Mouse (Mus musculus) liver, adult 2 months (tissue): ENCODE results near the gene Zdhhc18. TPM values are rescaled to one million over a fixed set of nuclear protein-coding genes. Genes with fewer than 3 reads are reported as not detected.

Experiments used
- DNase-seq: peaks from one replicate; pipeline ENCODE4 v3.0.0-alpha.2; 2011; ENCODE audit warnings: low read depth, low spot score; ENCODE audit errors: extremely low read depth
- H3K27ac ChIP-seq: fragments of 200-500 bp; replicated peaks from 2 replicates; pipeline ENCODE4 v1.5.1; 2012; ENCODE audit warnings: low read depth, mild to moderate bottlenecking, control low read depth, inconsistent platforms, low read length; ENCODE audit not compliant: insufficient read depth
- H3K27me3 ChIP-seq: fragments of 200-500 bp; 2 replicates; pipeline ENCODE4 v1.6.1; 2012; ENCODE audit warnings: mild to moderate bottlenecking, moderate library complexity, low read length, inconsistent platforms; ENCODE audit not compliant: control insufficient read depth, insufficient read depth
- H3K36me3 ChIP-seq: fragments of 200-500 bp; 2 replicates; pipeline ENCODE4 v1.6.1; 2012; ENCODE audit warnings: low read length, inconsistent platforms; ENCODE audit not compliant: control insufficient read depth, insufficient read depth
- H3K4me1 ChIP-seq: fragments of 200-500 bp; 2 replicates; pipeline ENCODE4 v1.6.1; 2011; ENCODE audit warnings: low read length; ENCODE audit not compliant: control insufficient read depth, insufficient read depth
- H3K4me3 ChIP-seq: fragments of 200-500 bp; 2 replicates; pipeline ENCODE4 v1.5.1; 2011; ENCODE audit warnings: low read depth, mild to moderate bottlenecking, control low read depth, low read length, moderate library complexity; ENCODE audit not compliant: insufficient read depth
- H3K79me2 ChIP-seq: fragments of 200-500 bp; 2 replicates; pipeline ENCODE4 v1.6.1; 2012; ENCODE audit warnings: inconsistent platforms, mild to moderate bottlenecking, low read length, moderate library complexity; ENCODE audit not compliant: control insufficient read depth, insufficient read depth
- H3K9ac ChIP-seq: fragments of 200-500 bp; 2 replicates; pipeline ENCODE4 v1.6.1; 2012; ENCODE audit warnings: low read depth, mild to moderate bottlenecking, control low read depth, inconsistent platforms, low read length
- CTCF ChIP-seq: fragments of 200-500 bp; IDR thresholded peaks from 2 replicates; pipeline ENCODE4 v1.5.1; 2011; ENCODE audit warnings: low read depth, low read length, control low read depth
- POLR2A ChIP-seq: fragments of 200-500 bp; IDR thresholded peaks from 2 replicates; pipeline ENCODE4 v1.6.1; 2011; ENCODE audit warnings: low read length, control low read depth; ENCODE audit not compliant: insufficient read depth; ENCODE audit errors: extremely low read depth
- WGBS: fragments of 180-500 bp; shearing (Covaris S2); methylation state at CpG from one replicate; pipeline ENCODE4 v1.1.7; 2018; 5-methylcytosine and 5-hydroxymethylcytosine counted together
- polyA plus RNA-seq: library from polyadenylated mRNA; depleted of rRNA; stranded (reverse); fragments of >200 nt; gene quantifications from 2 replicates; pipeline ENCODE4 v1.2.3, GENCODE M21; 2012
- total RNA-seq: library from RNA; depleted of rRNA; stranded (reverse); fragments of >200 nt; gene quantifications from 2 replicates; pipeline ENCODE4 v1.2.3, GENCODE M21; 2014

Zdhhc18 gene
- total and polyA plus RNA-seq, 2 experiments = 8.9 to 21.3 TPM

DNA sequence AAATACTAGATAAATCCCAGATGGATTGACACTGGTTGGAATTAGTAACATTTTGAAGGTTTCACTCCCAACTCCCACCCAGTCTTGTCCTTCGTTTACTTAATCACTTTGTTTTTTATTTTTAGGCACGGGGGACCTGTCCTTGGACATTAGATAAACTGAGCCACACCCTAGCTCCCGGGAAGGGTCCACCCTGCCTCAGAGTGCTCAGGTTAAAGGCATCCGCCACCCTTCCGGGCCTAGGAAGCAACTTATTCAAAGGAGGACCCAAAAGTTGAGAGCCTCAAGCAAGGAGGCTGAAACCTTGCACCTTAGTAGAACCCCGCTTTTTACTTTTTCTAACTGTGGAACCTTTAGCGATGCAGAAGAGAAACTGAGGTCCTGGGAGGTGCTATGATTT is 50.8 kb downstream of the Zdhhc18 start:
- H3K9ac ChIP-seq = peak overlapping the region; percentile 48; the same call in 1 of the 2 replicates
- H3K79me2 ChIP-seq = no peaks in the 10 kb centered on the region
- no peaks in the 10 kb centered on the region for H3K27me3 ChIP-seq
- 20% methylated on average over 7 of the region's 7 CpGs for WGBS
- H3K4me3 ChIP-seq = peak overlapping the region; percentile 63; the same call in 1 of the 2 replicates
- DNase-seq = no peak
- H3K36me3 ChIP-seq = no peaks in the 10 kb centered on the region
- peaks cover 2% of the 10 kb centered on the region; the same call in 1 of the 2 replicates for H3K4me1 ChIP-seq
- TF ChIP-seq POLR2A (no peak), CTCF (no peak)
- no peak overlapping the region for H3K27ac ChIP-seq

DNA sequence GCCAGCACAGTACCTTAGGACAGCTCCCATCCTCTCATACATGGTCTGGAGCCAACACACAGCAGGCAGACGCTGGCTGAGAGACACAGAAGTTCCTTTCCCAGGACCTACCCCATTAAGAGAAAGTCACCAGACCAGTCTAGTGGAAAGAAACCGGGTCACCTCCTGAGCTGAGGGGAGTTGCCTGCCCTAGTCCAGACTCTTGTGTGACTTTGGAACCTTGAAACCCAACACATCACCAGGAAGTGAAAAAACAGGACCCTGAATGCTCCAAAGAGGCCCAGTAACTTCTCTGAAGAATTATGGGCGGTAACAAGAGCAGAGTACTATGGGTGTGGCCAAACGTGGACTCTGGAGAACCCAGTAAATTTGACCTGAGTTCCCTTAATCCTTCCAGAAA is 51.3 kb downstream of the Zdhhc18 start:
- TF ChIP-seq POLR2A (no peak), CTCF (no peak)
- DNase-seq = no peak
- Histone ChIP-seq H3K4me3 (no peak overlapping the region), H3K4me1 (peaks cover 2% of the 10 kb centered on the region; the same call in 1 of the 2 replicates), H3K36me3 (no peaks in the 10 kb centered on the region), H3K79me2 (no peaks in the 10 kb centered on the region), H3K27ac (no peak overlapping the region), H3K27me3 (no peaks in the 10 kb centered on the region), H3K9ac (no peak overlapping the region)
- WGBS = 60% methylated on average over 4 of the region's 4 CpGs

DNA sequence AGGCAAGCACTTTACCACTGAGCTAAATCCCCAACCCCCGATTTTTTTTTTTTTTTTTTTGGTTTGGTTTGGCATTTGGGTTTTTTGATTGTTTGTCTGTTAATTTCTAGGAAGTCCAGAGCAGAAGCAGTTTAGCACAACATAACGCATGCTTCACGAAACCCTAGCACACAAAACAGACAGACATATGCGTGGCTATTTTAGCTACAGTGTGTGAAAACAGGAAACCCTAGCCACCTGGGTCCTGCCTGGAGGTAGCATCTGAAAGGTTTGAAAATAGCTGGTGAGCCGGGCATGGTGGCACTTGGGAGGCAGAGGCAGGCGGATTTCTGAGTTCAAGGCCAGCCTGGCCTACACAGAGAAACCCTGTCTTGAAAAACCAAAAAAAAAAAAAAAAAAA is 53.9 kb downstream of the Zdhhc18 start:
- no peak overlapping the region for H3K27ac ChIP-seq
- H3K4me1 ChIP-seq = no peaks in the 10 kb centered on the region
- no peak overlapping the region for H3K9ac ChIP-seq
- no peaks in the 10 kb centered on the region for H3K79me2 ChIP-seq
- DNase-seq = no peak
- WGBS = 81% methylated on average over 6 of the region's 6 CpGs
- H3K36me3 ChIP-seq = no peaks in the 10 kb centered on the region; the same call in 1 of the 2 replicates
- no peak overlapping the region for H3K4me3 ChIP-seq
- no peaks in the 10 kb centered on the region for H3K27me3 ChIP-seq
- TF ChIP-seq CTCF (no peak), POLR2A (no peak)

DNA sequence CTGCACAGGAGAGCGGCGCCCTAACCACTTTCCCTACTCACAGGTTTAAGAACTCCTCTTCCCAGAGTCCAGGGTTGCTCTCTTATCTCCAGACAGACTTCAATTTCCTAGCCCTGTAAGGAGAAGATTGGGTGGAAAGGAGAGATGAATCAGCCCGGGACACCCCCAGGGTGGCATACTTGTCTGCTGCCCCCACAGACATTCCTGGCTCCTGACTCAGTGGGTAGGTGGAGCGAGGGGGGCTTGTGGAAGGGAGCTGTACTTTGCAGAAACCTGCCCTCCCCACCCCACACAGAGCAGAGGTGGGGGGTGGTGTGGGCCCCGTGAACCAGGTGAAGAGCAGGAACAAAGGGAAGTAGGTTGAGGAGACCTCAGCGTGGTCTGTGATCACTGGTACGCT is 54.4 kb downstream of the Zdhhc18 start:
- TF ChIP-seq CTCF (no peak), POLR2A (no peak)
- Histone ChIP-seq H3K27me3 (no peaks in the 10 kb centered on the region), H3K4me3 (no peak overlapping the region), H3K79me2 (no peaks in the 10 kb centered on the region), H3K36me3 (no peaks in the 10 kb centered on the region; the same call in 1 of the 2 replicates), H3K9ac (no peak overlapping the region), H3K4me1 (no peaks in the 10 kb centered on the region), H3K27ac (no peak overlapping the region)
- DNase-seq = no peak
- 84% methylated on average over 7 of the region's 7 CpGs for WGBS

DNA sequence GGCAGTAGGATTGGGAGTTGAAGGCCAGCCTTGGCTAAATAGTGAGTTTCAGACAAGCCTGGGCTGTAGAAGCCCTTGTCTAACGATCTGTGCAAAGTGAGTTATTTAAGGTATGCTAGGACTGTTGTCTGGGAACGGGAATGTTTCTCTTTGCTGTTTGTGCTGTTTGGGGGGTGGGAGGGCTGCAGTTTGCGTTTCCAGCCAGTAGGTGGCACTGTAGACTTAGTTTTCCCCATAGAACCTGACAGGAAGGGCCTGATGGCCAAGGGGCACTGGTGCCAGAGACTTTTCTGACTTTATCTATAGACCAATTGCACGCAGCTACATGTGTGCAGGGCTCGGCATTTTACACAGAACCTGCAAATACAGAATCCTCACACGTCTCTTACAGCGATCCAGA is 57.4 kb downstream of the Zdhhc18 start:
- Histone ChIP-seq H3K9ac (no peak overlapping the region), H3K36me3 (peaks cover 1% of the 10 kb centered on the region; the same call in 1 of the 2 replicates), H3K4me3 (no peak overlapping the region), H3K4me1 (no peaks in the 10 kb centered on the region), H3K27ac (no peak overlapping the region), H3K79me2 (no peaks in the 10 kb centered on the region), H3K27me3 (no peaks in the 10 kb centered on the region)
- TF ChIP-seq POLR2A (no peak), CTCF (peak; percentile 92)
- peak; percentile 46 for DNase-seq
- whole genome bisulfite sequencing = 26% methylated on average over 7 of the region's 7 CpGs

DNA sequence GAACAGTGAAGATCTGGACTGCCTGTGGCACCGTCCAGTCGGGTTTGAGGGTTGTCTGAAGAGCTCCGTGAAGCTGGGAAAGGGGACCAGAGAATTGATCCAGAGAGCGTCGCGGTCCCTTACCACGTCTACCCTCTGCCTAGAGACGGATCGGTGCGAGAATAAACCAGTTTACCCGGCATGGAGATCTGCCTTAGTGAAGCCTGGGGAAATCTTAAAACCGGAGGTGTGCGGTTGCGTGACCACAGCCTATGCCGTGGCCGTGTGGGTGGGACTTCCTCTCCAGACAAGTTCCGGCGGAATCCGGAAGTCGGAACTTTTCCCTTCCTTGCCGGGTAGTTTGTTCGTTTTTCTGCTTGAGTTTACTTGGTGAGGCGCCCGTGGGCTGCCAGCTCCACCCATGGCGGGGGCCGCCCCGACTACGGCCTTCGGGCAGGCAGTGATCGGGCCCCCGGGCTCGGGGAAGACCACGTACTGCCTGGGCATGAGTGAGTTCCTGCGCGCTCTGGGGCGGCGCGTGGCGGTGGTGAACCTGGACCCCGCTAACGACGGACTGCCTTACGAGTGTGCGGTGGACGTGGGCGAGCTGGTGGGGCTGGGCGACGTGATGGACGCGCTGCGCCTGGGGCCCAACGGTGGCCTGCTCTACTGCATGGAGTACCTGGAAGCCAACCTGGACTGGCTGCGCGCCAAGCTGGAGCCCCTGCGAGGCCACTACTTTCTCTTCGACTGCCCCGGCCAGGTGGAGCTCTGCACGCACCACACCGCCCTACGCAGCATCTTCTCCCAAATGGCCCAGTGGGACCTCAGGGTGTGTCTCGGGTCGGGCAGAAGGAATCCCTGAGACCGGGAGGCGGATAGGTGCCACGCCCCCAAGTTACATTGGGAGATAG is 65.6 kb downstream of the Zdhhc18 start, which contains the start of gene Gpn2:
Gene Gpn2, plus strand, starts transcription at position 304 of the 893 bp plus-strand sequence.
- TF ChIP-seq CTCF = no peak
- TF ChIP-seq POLR2A = peak; percentile 51; the same call in 1 of the 2 replicates
- peak; percentile 81 for DNase-seq
- Histone ChIP-seq H3K9ac (peak within 1 kb of the TSS; percentile 87), H3K4me1 (peaks cover 3% of the 10 kb centered on the region), H3K36me3 (peaks cover 4% of the 10 kb centered on the region; the same call in 1 of the 2 replicates), H3K79me2 (peaks cover 5% of the 10 kb centered on the region; the same call in 1 of the 2 replicates), H3K27me3 (no peaks in the 10 kb centered on the region), H3K27ac (peak within 1 kb of the TSS; percentile 62), H3K4me3 (peak within 1 kb of the TSS; percentile 84)
- WGBS = under 1% methylated on average over 65 of the region's 65 CpGs
